Mouse (Mus musculus): ENCODE results near the gene Brd3os. TPM values are rescaled to one million over a fixed set of nuclear protein-coding genes. Genes with fewer than 3 reads are reported as not detected.

Gene Brd3os
- 1.2 and 1.5 TPM in 2 replicates for polyA plus RNA-seq (2011; ENCODE audit: insufficient read depth, insufficient read length, low read depth, missing spikeins)

DNA sequence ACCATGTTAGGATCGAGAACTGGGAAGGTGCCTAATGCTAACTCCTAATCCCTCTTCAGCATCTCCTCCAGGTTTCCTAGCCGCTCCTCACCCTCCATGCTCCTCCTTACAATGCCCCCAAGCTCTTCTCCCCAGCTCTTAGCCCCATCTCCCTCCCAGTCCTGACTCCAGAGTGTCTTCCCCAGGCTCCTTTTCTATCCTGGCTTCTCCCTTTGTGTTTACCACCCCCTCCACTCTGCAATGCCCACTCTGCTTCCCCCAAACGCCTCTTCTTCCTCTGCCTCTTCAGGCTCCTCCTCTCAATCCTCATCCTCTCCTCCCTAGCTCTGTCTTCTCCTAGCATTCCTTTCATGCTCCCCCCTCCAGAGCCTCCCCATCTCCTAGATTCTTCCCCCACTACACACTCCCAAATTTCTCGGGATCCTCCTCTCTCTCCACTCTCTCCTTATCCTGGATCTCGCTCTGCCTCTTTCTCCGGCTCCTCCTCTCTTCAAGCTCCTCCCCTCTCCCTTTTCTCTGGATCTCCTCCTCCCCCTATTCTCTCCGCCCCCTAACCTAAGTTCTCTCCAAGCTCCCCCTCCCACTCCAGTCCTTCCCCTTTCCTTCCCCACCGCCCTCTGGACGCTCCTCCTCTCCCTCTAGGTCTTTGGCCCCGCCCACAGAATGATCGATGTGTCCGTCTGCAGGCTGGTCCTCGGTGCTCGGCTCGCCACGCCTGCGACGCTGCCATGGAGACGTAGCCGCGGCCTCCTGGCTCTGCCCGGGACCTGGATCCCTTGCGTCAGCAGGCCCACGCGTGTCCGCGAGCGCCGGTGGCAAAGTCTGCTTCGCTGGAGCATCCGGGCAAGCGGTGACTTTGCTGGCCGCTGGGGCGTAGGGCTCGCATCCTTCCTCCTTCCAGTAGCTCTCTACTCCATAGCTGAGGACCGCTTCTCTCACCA lies at the start of gene Brd3os:
TSS of gene Brd3os (plus strand) at position 558 of the 941 bp plus-strand sequence.
- Histone ChIP-seq H3K4me3 (ENCODE audit: low read depth, low read length) (peak within 1 kb of the TSS; percentile 63), H3K27me3 (ENCODE audit: control insufficient read depth, insufficient read depth, low read length, poor library complexity, severe bottlenecking) (no peaks in the 10 kb centered on the region), H3K4me1 (ENCODE audit: control insufficient read depth, insufficient read depth, low read length) (peaks cover 2% of the 10 kb centered on the region), H3K27ac (ENCODE audit: insufficient read depth, low read length) (no peak within 1 kb of the TSS), H3K9me3 (replicated peaks; ENCODE audit: control insufficient read depth, insufficient read depth, low read length, poor library complexity, severe bottlenecking) (no peaks in the 10 kb centered on the region), H3K36me3 (ENCODE audit: control insufficient read depth, insufficient read depth, low read length, poor library complexity, severe bottlenecking) (no peaks in the 10 kb centered on the region), H3K9ac (ENCODE audit: low read depth, poor library complexity, severe bottlenecking) (peak within 1 kb of the TSS; percentile 57)
- TF ChIP-seq EP300 (IDR thresholded peaks at IDR 0.05; ENCODE audit: insufficient read depth, low read depth, low read length) (0 out of 2 replicates have a peak, but pooled peaks have one; percentile 35), CTCF (IDR thresholded peaks at IDR 0.05; ENCODE audit: low read depth, low read length) (no peak), POLR2A (IDR thresholded peaks at IDR 0.05; ENCODE audit: insufficient read depth, low read length) (peak; percentile 41)

DNA sequence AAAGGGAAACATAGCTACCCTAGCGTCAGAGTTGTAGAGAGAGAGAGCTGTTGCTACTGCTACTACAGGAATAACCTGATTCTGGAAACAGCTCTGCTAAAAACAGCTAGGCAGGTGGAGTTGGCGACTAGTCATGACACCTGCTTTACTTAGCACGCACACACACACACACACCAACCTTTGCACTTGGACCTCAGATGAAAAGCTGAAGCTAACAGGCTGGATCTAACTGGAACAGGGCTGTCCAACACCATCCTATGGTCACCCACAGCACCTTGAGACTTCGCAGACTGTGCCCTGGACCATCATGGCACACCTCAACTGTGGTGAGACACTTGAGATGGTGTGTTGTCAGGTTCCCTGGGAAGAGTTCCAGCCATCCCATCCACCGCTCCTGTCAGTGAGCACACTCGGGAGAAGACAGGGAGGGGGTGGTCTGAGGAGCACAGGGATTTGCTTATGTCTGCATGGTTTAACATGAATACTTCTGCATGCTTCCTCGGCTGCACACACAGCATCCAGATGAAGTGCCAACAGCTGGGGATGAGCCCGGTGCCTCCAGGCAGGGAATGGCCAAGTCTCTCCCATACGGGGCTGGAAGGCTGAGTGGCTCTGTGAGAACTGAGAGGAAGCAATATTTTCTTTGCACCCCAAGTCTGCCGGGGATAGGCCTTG lies 47.8 kb upstream of the Brd3os start:
- no peaks in the 10 kb centered on the region for H3K27me3 ChIP-seq (ENCODE audit: control insufficient read depth, insufficient read depth, low read length, poor library complexity, severe bottlenecking)
- H3K4me3 ChIP-seq (ENCODE audit: low read depth, low read length): no peak overlapping the region
- H3K36me3 ChIP-seq (ENCODE audit: control insufficient read depth, insufficient read depth, low read length, poor library complexity, severe bottlenecking): no peaks in the 10 kb centered on the region
- H3K27ac ChIP-seq (ENCODE audit: insufficient read depth, low read length): no peak overlapping the region
- H3K4me1 ChIP-seq (ENCODE audit: control insufficient read depth, insufficient read depth, low read length): no peaks in the 10 kb centered on the region
- TF ChIP-seq CTCF (IDR thresholded peaks at IDR 0.05; ENCODE audit: low read depth, low read length) (no peak), POLR2A (IDR thresholded peaks at IDR 0.05; ENCODE audit: insufficient read depth, low read length) (no peak), EP300 (IDR thresholded peaks at IDR 0.05; ENCODE audit: insufficient read depth, low read depth, low read length) (no peak)
- no peaks in the 10 kb centered on the region for H3K9me3 ChIP-seq (replicated peaks; ENCODE audit: control insufficient read depth, insufficient read depth, low read length, poor library complexity, severe bottlenecking)
- no peak overlapping the region for H3K9ac ChIP-seq (ENCODE audit: low read depth, poor library complexity, severe bottlenecking)

DNA sequence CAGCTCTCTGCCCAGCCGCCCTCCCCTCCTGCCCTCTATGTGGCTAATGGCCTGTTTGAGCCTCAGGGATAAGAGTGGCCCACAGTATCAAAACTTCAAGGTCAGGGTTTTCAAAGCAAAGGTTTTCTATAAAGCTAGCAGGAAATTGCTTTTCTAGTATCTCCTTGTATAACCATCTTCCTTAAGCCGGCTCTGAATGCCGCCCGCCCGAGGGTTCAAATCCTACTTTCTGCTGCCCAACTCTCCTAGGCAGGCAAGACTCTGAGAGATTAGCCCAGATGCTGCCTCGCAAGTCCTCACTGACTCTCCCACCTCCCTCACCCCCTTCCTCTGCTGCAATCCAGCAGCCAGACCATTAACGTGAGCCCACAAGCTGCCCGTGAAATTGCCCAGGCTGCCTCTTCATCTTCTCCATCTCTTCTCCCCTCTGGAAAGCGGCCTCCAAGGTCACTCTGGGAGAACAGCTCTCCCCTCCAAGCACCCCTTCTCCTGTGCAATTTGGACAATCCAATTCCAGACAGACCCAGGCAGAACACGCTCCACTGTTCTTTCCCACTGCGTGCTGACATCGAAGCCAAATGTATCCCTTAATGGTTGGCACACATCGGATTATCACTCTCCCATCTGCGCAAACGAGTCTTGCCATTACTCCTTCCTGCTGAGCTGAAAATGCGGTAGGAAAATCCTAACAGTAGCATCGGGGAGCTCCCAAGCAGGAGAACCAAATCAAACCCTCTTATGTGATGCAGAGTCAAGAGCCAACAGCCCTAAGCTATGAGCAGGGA lies 45.3 kb upstream of the Brd3os start:
- TF ChIP-seq EP300 (IDR thresholded peaks at IDR 0.05; ENCODE audit: insufficient read depth, low read depth, low read length) (no peak), POLR2A (IDR thresholded peaks at IDR 0.05; ENCODE audit: insufficient read depth, low read length) (no peak), CTCF (IDR thresholded peaks at IDR 0.05; ENCODE audit: low read depth, low read length) (no peak)
- H3K4me3 ChIP-seq (ENCODE audit: low read depth, low read length): no peak overlapping the region
- H3K36me3 ChIP-seq (ENCODE audit: control insufficient read depth, insufficient read depth, low read length, poor library complexity, severe bottlenecking): no peaks in the 10 kb centered on the region
- H3K9ac ChIP-seq (ENCODE audit: low read depth, poor library complexity, severe bottlenecking): no peak overlapping the region
- no peak overlapping the region for H3K27ac ChIP-seq (ENCODE audit: insufficient read depth, low read length)
- no peaks in the 10 kb centered on the region; the same call in 1 of the 2 replicates for H3K9me3 ChIP-seq (replicated peaks; ENCODE audit: control insufficient read depth, insufficient read depth, low read length, poor library complexity, severe bottlenecking)
- no peaks in the 10 kb centered on the region for H3K4me1 ChIP-seq (ENCODE audit: control insufficient read depth, insufficient read depth, low read length)
- H3K27me3 ChIP-seq (ENCODE audit: control insufficient read depth, insufficient read depth, low read length, poor library complexity, severe bottlenecking): no peaks in the 10 kb centered on the region

DNA sequence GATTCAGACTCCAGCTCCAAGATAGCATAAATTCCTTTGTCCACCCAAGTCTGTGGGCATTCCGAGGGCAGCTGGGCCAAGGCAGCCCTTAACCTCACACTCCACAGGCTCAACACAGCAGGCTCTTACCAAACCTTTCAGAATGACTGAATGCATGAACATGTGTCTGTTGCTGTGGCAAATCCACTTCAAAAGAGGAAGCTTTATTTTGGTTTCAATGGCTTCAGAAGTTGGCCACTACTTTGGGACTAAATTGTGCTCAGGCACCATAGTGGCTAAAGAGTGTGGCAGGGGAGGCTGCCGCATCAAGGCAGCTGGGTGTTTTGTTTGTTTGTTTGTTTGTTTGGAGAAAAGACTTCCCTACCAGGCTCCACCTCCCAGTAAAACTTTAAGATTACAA lies 42.0 kb upstream of the Brd3os start:
- TF ChIP-seq EP300 (IDR thresholded peaks at IDR 0.05; ENCODE audit: insufficient read depth, low read depth, low read length) (no peak), CTCF (IDR thresholded peaks at IDR 0.05; ENCODE audit: low read depth, low read length) (no peak), POLR2A (IDR thresholded peaks at IDR 0.05; ENCODE audit: insufficient read depth, low read length) (no peak)
- Histone ChIP-seq H3K36me3 (ENCODE audit: control insufficient read depth, insufficient read depth, low read length, poor library complexity, severe bottlenecking) (no peaks in the 10 kb centered on the region), H3K4me1 (ENCODE audit: control insufficient read depth, insufficient read depth, low read length) (peaks cover 2% of the 10 kb centered on the region), H3K9ac (ENCODE audit: low read depth, poor library complexity, severe bottlenecking) (no peak overlapping the region), H3K27me3 (ENCODE audit: control insufficient read depth, insufficient read depth, low read length, poor library complexity, severe bottlenecking) (no peaks in the 10 kb centered on the region), H3K27ac (ENCODE audit: insufficient read depth, low read length) (no peak overlapping the region), H3K9me3 (replicated peaks; ENCODE audit: control insufficient read depth, insufficient read depth, low read length, poor library complexity, severe bottlenecking) (no peaks in the 10 kb centered on the region; the same call in 1 of the 2 replicates), H3K4me3 (ENCODE audit: low read depth, low read length) (no peak overlapping the region)

DNA sequence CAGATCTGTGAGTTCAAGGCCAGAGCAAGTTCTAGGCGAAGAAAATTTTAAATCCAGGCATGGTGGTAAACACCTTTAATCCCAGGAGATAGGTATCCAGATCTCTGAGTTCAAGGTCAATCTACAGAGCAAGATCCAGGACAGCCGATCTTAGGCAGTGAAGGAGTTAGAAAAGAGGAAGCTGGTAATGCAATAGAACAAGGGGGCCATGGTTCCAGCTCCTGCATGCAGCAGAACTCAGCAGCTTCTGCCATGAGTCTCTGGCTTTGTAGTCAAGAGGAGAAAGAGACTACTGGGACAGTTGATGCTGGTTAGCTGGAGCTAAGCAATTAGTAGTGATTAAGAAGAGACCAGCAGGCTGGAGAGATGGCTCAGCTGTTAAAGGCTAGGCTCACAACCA lies 40.6 kb upstream of the Brd3os start:
- H3K27me3 ChIP-seq (ENCODE audit: control insufficient read depth, insufficient read depth, low read length, poor library complexity, severe bottlenecking): no peaks in the 10 kb centered on the region
- H3K4me1 ChIP-seq (ENCODE audit: control insufficient read depth, insufficient read depth, low read length): peaks cover 9% of the 10 kb centered on the region
- no peak overlapping the region for H3K4me3 ChIP-seq (ENCODE audit: low read depth, low read length)
- no peak overlapping the region for H3K9ac ChIP-seq (ENCODE audit: low read depth, poor library complexity, severe bottlenecking)
- TF ChIP-seq EP300 (IDR thresholded peaks at IDR 0.05; ENCODE audit: insufficient read depth, low read depth, low read length): no peak
- TF ChIP-seq POLR2A (IDR thresholded peaks at IDR 0.05; ENCODE audit: insufficient read depth, low read length): no peak
- no peak for TF ChIP-seq CTCF (IDR thresholded peaks at IDR 0.05; ENCODE audit: low read depth, low read length)
- H3K36me3 ChIP-seq (ENCODE audit: control insufficient read depth, insufficient read depth, low read length, poor library complexity, severe bottlenecking): no peaks in the 10 kb centered on the region
- no peaks in the 10 kb centered on the region; the same call in 1 of the 2 replicates for H3K9me3 ChIP-seq (replicated peaks; ENCODE audit: control insufficient read depth, insufficient read depth, low read length, poor library complexity, severe bottlenecking)
- H3K27ac ChIP-seq (ENCODE audit: insufficient read depth, low read length): no peak overlapping the region
